Mouse (Mus musculus): ENCODE measurements around the gene Slc6a20a. TPM values are rescaled to one million over a fixed set of nuclear protein-coding genes. Genes with fewer than 3 reads are reported as not detected.
A peak's percentile ranks its signal among the peaks of the same experiment; 100 is the strongest.

Slc6a20a gene
- polyA plus RNA-seq, 1 experiment from 2014 or later: 20.3 TPM

- ATAC-seq: peak; percentile 60; the same call in 1 of the 2 replicates
- H3K9ac ChIP-seq (ENCODE audit: low read depth, low read length): no peak overlapping the region
- no peak overlapping the region for H3K4me3 ChIP-seq (ENCODE audit: low read depth, low read length)
- 68% methylated on average over 2 of the region's 2 CpGs for WGBS
- no peak for TF ChIP-seq CTCF (IDR thresholded peaks at IDR 0.05; ENCODE audit: low read depth)
- no peaks in the 10 kb centered on the region for H3K4me1 ChIP-seq (replicated peaks; ENCODE audit: control insufficient read depth, insufficient read depth, low read length)
- no peak overlapping the region for H3K4me2 ChIP-seq (replicated peaks; ENCODE audit: low read depth)
- no peaks in the 10 kb centered on the region for H3K27me3 ChIP-seq (replicated peaks; ENCODE audit: control insufficient read depth, insufficient read depth, low read length)
- no peaks in the 10 kb centered on the region for H3K9me3 ChIP-seq (ENCODE audit: control insufficient read depth)
- no peak overlapping the region for H3K27ac ChIP-seq (ENCODE audit: low read depth, low read length)
- no peaks in the 10 kb centered on the region for H3K36me3 ChIP-seq (ENCODE audit: control insufficient read depth, insufficient read depth)
Measured at GRCm38 (mm10) chr9:123649785-123650511, 28.7 kb downstream of the Slc6a20a start.

- TF ChIP-seq CTCF (IDR thresholded peaks at IDR 0.05; ENCODE audit: low read depth): no peak
- Histone ChIP-seq H3K27me3 (replicated peaks; ENCODE audit: control insufficient read depth, insufficient read depth, low read length) (no peaks in the 10 kb centered on the region), H3K4me2 (replicated peaks; ENCODE audit: low read depth) (no peak overlapping the region), H3K4me1 (replicated peaks; ENCODE audit: control insufficient read depth, insufficient read depth, low read length) (no peaks in the 10 kb centered on the region; the same call in 1 of the 2 replicates), H3K27ac (ENCODE audit: low read depth, low read length) (no peak overlapping the region), H3K9me3 (ENCODE audit: control insufficient read depth) (no peaks in the 10 kb centered on the region), H3K36me3 (ENCODE audit: control insufficient read depth, insufficient read depth) (0 out of 2 replicates have a peak, but pooled peaks cover 4% of the 10 kb centered on the region), H3K4me3 (ENCODE audit: low read depth, low read length) (no peak overlapping the region), H3K9ac (ENCODE audit: low read depth, low read length) (no peak overlapping the region)
- peak; percentile 10; the same call in 1 of the 2 replicates for ATAC-seq
- WGBS: 34% methylated on average over 1 of the region's 1 CpGs
Measured at GRCm38 (mm10) chr9:123640106-123640505, 38.6 kb downstream of the Slc6a20a start.

- Histone ChIP-seq H3K4me1 (replicated peaks; ENCODE audit: control insufficient read depth, insufficient read depth, low read length) (no peaks in the 10 kb centered on the region; the same call in 1 of the 2 replicates), H3K27ac (ENCODE audit: low read depth, low read length) (no peak overlapping the region), H3K4me2 (replicated peaks; ENCODE audit: low read depth) (no peak overlapping the region), H3K9me3 (ENCODE audit: control insufficient read depth) (no peaks in the 10 kb centered on the region), H3K36me3 (ENCODE audit: control insufficient read depth, insufficient read depth) (0 out of 2 replicates have a peak, but pooled peaks cover 4% of the 10 kb centered on the region), H3K4me3 (ENCODE audit: low read depth, low read length) (no peak overlapping the region), H3K9ac (ENCODE audit: low read depth, low read length) (no peak overlapping the region), H3K27me3 (replicated peaks; ENCODE audit: control insufficient read depth, insufficient read depth, low read length) (no peaks in the 10 kb centered on the region)
- 43% methylated on average over 1 of the region's 1 CpGs for WGBS
- TF ChIP-seq CTCF (IDR thresholded peaks at IDR 0.05; ENCODE audit: low read depth): peak; percentile 91
- peak; percentile 84 for ATAC-seq
Measured at GRCm38 (mm10) chr9:123638668-123639089, 40.0 kb downstream of the Slc6a20a start.

GRCm38 (mm10) chr9:123638231-123638630, 40.5 kb downstream of the Slc6a20a start:
- H3K36me3 ChIP-seq (ENCODE audit: control insufficient read depth, insufficient read depth): 0 out of 2 replicates have a peak, but pooled peaks cover 4% of the 10 kb centered on the region
- ATAC-seq: peak; percentile 34; the same call in 1 of the 2 replicates

GRCm38 (mm10) chr9:123636771-123637170, 41.9 kb downstream of the Slc6a20a start:
- Histone ChIP-seq H3K9ac (ENCODE audit: low read depth, low read length) (no peak overlapping the region), H3K27me3 (replicated peaks; ENCODE audit: control insufficient read depth, insufficient read depth, low read length) (no peaks in the 10 kb centered on the region), H3K4me3 (ENCODE audit: low read depth, low read length) (no peak overlapping the region), H3K9me3 (ENCODE audit: control insufficient read depth) (no peaks in the 10 kb centered on the region), H3K4me1 (replicated peaks; ENCODE audit: control insufficient read depth, insufficient read depth, low read length) (peaks cover 3% of the 10 kb centered on the region; the same call in 1 of the 2 replicates), H3K36me3 (ENCODE audit: control insufficient read depth, insufficient read depth) (0 out of 2 replicates have a peak, but pooled peaks cover 4% of the 10 kb centered on the region), H3K27ac (ENCODE audit: low read depth, low read length) (no peak overlapping the region), H3K4me2 (replicated peaks; ENCODE audit: low read depth) (no peak overlapping the region)
- WGBS: 70% methylated on average over 5 of the region's 5 CpGs
- ATAC-seq: no peak
- no peak for TF ChIP-seq CTCF (IDR thresholded peaks at IDR 0.05; ENCODE audit: low read depth)

More at GRCm38 (mm10) chr9:123638231-123638630, 40.5 kb downstream of the Slc6a20a start:
- no peak overlapping the region for H3K4me2 ChIP-seq (replicated peaks; ENCODE audit: low read depth)
- no peak overlapping the region for H3K9ac ChIP-seq (ENCODE audit: low read depth, low read length)
- no peak for TF ChIP-seq CTCF (IDR thresholded peaks at IDR 0.05; ENCODE audit: low read depth)
- no peak overlapping the region for H3K4me3 ChIP-seq (ENCODE audit: low read depth, low read length)
- H3K27ac ChIP-seq (ENCODE audit: low read depth, low read length): peak overlapping the region; percentile 28; the same call in 1 of the 2 replicates
- H3K4me1 ChIP-seq (replicated peaks; ENCODE audit: control insufficient read depth, insufficient read depth, low read length): no peaks in the 10 kb centered on the region; the same call in 1 of the 2 replicates
- no peaks in the 10 kb centered on the region for H3K27me3 ChIP-seq (replicated peaks; ENCODE audit: control insufficient read depth, insufficient read depth, low read length)
- no peaks in the 10 kb centered on the region for H3K9me3 ChIP-seq (ENCODE audit: control insufficient read depth)

- H3K4me3 ChIP-seq (ENCODE audit: low read depth, low read length): no peak overlapping the region
- no peaks in the 10 kb centered on the region for H3K9me3 ChIP-seq (ENCODE audit: control insufficient read depth)
- TF ChIP-seq CTCF (IDR thresholded peaks at IDR 0.05; ENCODE audit: low read depth): no peak
- H3K9ac ChIP-seq (ENCODE audit: low read depth, low read length): no peak overlapping the region
- peaks cover 3% of the 10 kb centered on the region; the same call in 1 of the 2 replicates for H3K4me1 ChIP-seq (replicated peaks; ENCODE audit: control insufficient read depth, insufficient read depth, low read length)
- 0 out of 2 replicates have a peak, but pooled peaks cover 4% of the 10 kb centered on the region for H3K36me3 ChIP-seq (ENCODE audit: control insufficient read depth, insufficient read depth)
- H3K4me2 ChIP-seq (replicated peaks; ENCODE audit: low read depth): no peak overlapping the region
- H3K27me3 ChIP-seq (replicated peaks; ENCODE audit: control insufficient read depth, insufficient read depth, low read length): no peaks in the 10 kb centered on the region
- WGBS: 77% methylated on average over 3 of the region's 3 CpGs
- no peak overlapping the region for H3K27ac ChIP-seq (ENCODE audit: low read depth, low read length)
- no peak for ATAC-seq
Measured at GRCm38 (mm10) chr9:123632993-123633392, 45.7 kb downstream of the Slc6a20a start.
